Mouse (Mus musculus): ENCODE results near the gene Csmd2. TPM values are rescaled to one million over a fixed set of nuclear protein-coding genes. Genes with fewer than 3 reads are reported as not detected.

Gene Csmd2
- polyA plus RNA-seq (2014; fragmentation: Nextera tagmentation; extraction: Ambion mirVana), result 0.21 and 0.46 TPM in 2 replicates

DNA sequence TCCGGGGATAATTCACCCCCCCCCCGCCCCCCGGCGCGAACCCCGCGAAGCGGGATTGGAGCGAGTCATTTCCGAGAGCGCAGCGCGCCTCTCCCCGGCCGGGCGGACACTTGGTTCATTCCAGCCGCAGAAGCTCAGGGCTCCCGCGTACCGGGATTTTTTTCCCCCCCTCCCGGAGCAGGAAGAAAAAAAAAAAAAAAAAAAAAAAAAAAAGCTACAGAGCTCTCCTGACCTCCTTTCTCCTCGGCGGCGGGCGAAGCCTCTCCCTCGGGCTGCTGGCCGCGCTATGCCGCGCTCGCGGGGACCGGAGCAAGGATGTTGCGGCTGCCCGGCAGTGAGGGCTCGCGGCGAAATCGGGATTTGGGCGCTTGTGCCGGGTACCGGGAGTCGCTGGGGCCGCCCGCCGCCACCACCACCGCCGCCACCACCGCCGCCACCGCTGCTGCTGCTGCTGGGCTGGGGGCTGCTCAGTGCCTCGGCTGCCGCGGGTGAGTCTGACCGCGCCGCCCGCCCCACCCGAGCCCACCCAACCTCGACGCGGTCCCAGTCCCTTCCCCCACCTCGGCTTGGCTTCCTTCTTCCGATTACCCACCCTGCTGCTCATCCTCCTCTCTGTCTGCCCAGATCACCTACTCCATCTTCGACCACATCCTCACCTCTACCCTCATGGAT is at the start of gene Csmd2:
TSS of gene Csmd2 (plus strand) at position 74 of the 672 bp plus-strand sequence.
- H3K36me3 ChIP-seq (replicated peaks; ENCODE audit: control insufficient read depth, insufficient read depth, low read depth, low read length), result no peaks in the 10 kb centered on the region
- peak within 1 kb of the TSS; percentile 76 for H3K4me2 ChIP-seq (ENCODE audit: low read depth, low read length)
- no peaks in the 10 kb centered on the region for H3K9me3 ChIP-seq (replicated peaks; ENCODE audit: control insufficient read depth, low read length)
- ATAC-seq (replicated peaks; ENCODE audit: insufficient number of reproducible peaks, low FRiP score, low TSS enrichment, low read depth), result no peak
- 0% methylated on average over 43 of the region's 65 CpGs for WGBS
- H3K4me3 ChIP-seq (ENCODE audit: low read depth, low read length), result peak within 1 kb of the TSS; percentile 38
- peak within 1 kb of the TSS; percentile 53 for H3K9ac ChIP-seq (replicated peaks; ENCODE audit: low read length)
- peaks cover 2% of the 10 kb centered on the region; the same call in 1 of the 2 replicates for H3K4me1 ChIP-seq (ENCODE audit: control insufficient read depth, insufficient read depth, low read length)
- H3K27ac ChIP-seq (replicated peaks; ENCODE audit: low read depth, low read length), result no peak within 1 kb of the TSS
- H3K27me3 ChIP-seq (ENCODE audit: control insufficient read depth, insufficient read depth, low read length), result peaks cover 51% of the 10 kb centered on the region
- DNase-seq (ENCODE audit: low spot score), result peak; percentile 50

DNA sequence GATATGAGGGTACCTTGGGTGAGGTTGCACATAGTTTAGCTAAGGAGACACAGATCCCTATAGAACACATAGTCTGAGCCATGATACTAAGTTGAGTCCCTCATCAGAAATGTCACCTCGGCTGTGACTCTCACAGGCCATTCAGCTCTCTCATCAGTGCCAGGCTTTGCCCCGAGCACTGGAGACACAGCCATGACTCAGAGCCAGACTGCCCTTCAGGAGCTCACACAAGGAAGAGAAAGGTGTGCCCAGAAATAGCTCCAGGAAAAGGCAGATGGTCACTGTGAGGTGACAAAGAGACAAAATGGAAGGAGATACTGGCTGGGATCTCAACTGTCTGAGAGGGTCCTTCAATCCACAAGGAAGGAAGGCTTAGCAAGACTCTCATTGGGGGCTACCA is 40.0 kb upstream of the Csmd2 start:
- no peaks in the 10 kb centered on the region for H3K36me3 ChIP-seq (replicated peaks; ENCODE audit: control insufficient read depth, insufficient read depth, low read depth, low read length)
- WGBS, result 76% methylated on average over 2 of the region's 2 CpGs
- no peaks in the 10 kb centered on the region for H3K4me1 ChIP-seq (ENCODE audit: control insufficient read depth, insufficient read depth, low read length)
- no peak overlapping the region for H3K9ac ChIP-seq (replicated peaks; ENCODE audit: low read length)
- no peak overlapping the region for H3K4me3 ChIP-seq (ENCODE audit: low read depth, low read length)
- H3K9me3 ChIP-seq (replicated peaks; ENCODE audit: control insufficient read depth, low read length), result no peaks in the 10 kb centered on the region
- DNase-seq (ENCODE audit: low spot score) (no peak), ATAC-seq (replicated peaks; ENCODE audit: insufficient number of reproducible peaks, low FRiP score, low TSS enrichment, low read depth) (no peak)
- H3K27me3 ChIP-seq (ENCODE audit: control insufficient read depth, insufficient read depth, low read length), result no peaks in the 10 kb centered on the region
- H3K4me2 ChIP-seq (ENCODE audit: low read depth, low read length), result no peak overlapping the region
- H3K27ac ChIP-seq (replicated peaks; ENCODE audit: low read depth, low read length), result no peak overlapping the region

DNA sequence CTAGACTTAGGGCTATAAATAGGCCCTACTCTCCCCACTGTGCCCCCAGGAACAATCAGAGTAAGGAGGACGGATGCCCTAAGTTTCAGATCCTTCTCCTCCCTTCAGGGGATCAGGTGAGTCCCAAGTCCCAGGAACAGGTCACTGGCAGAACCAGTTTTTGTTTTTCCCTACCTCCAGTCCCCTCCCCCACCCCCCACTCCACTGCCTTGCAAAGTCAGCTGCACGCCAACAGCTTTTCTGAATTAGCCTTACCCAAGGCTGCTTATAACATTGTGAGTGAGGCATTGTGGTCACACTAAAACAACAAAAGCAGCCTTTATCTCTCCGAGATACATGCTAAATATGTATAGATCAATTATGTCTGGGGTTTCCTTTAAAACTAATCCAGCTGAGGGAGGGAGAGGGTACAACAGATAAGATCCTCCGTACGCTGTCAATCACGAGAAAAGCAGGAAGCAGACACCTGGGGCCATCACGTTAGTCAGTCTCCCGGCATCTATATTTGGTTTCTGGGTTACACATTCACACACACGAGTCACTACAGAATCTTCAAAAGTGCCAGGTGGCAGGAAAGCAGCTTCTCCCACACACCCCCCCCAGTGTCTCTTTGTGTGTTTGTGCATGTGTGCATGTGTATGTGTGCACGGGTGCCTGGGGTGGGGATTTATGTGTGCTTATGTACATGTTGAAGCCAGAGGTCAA is 34.5 kb upstream of the Csmd2 start:
- DNase-seq (ENCODE audit: low spot score) (peak; percentile 68), ATAC-seq (replicated peaks; ENCODE audit: insufficient number of reproducible peaks, low FRiP score, low TSS enrichment, low read depth) (no peak)
- Histone ChIP-seq H3K4me2 (ENCODE audit: low read depth, low read length) (no peak overlapping the region), H3K4me1 (ENCODE audit: control insufficient read depth, insufficient read depth, low read length) (no peaks in the 10 kb centered on the region), H3K36me3 (replicated peaks; ENCODE audit: control insufficient read depth, insufficient read depth, low read depth, low read length) (no peaks in the 10 kb centered on the region), H3K27ac (replicated peaks; ENCODE audit: low read depth, low read length) (no peak overlapping the region), H3K27me3 (ENCODE audit: control insufficient read depth, insufficient read depth, low read length) (no peaks in the 10 kb centered on the region), H3K4me3 (ENCODE audit: low read depth, low read length) (no peak overlapping the region), H3K9me3 (replicated peaks; ENCODE audit: control insufficient read depth, low read length) (no peaks in the 10 kb centered on the region), H3K9ac (replicated peaks; ENCODE audit: low read length) (no peak overlapping the region)
- WGBS, result 39% methylated on average over 10 of the region's 10 CpGs

DNA sequence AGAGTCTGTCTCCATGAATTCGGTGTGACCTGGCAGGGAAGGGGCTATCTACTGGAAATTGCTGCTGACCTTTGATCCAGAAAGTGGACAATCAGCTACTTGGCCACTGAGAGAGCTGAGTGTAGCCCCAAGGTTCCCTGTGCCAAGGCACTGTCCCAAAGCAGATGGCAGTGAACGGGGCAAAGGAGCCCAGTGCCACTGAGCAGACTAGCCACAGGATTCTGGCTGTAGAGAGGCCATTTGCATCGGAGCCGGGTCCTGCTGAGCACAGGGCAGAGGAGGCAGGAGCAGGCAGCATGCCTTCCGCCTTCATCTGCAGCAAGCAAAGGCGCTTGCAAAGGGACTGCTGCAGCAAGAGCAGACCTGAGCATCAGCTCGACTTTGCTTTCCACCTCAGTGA is 18.6 kb upstream of the Csmd2 start:
- Histone ChIP-seq H3K27me3 (ENCODE audit: control insufficient read depth, insufficient read depth, low read length) (peaks cover 27% of the 10 kb centered on the region), H3K9ac (replicated peaks; ENCODE audit: low read length) (no peak overlapping the region), H3K9me3 (replicated peaks; ENCODE audit: control insufficient read depth, low read length) (no peaks in the 10 kb centered on the region), H3K4me2 (ENCODE audit: low read depth, low read length) (no peak overlapping the region), H3K4me1 (ENCODE audit: control insufficient read depth, insufficient read depth, low read length) (no peaks in the 10 kb centered on the region), H3K4me3 (ENCODE audit: low read depth, low read length) (no peak overlapping the region), H3K27ac (replicated peaks; ENCODE audit: low read depth, low read length) (no peak overlapping the region), H3K36me3 (replicated peaks; ENCODE audit: control insufficient read depth, insufficient read depth, low read depth, low read length) (no peaks in the 10 kb centered on the region)
- 11% methylated on average over 7 of the region's 7 CpGs for WGBS
- DNase-seq (ENCODE audit: low spot score), result no peak
- no peak for ATAC-seq (replicated peaks; ENCODE audit: insufficient number of reproducible peaks, low FRiP score, low TSS enrichment, low read depth)

DNA sequence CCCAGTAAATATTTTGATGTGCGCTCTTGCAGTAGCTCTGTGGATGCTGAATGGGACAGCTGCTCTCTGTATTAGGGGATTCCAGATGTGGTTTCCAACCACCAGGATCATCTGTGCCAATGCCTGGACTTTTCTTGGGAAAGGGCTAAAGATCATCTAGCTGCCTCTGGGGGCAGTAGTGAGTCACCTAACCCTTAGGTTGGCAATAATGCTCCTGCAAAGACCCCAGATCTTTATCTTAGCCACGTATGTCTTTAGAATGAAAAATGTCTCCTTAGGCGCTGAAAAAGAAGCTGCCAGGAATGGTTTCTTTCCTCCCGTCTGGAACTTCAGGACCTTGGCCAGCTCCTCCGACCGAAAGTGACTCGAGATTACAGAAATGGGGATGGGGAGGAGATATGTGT is 17.6 kb upstream of the Csmd2 start:
- DNase-seq (ENCODE audit: low spot score) (peak; percentile 81), ATAC-seq (replicated peaks; ENCODE audit: insufficient number of reproducible peaks, low FRiP score, low TSS enrichment, low read depth) (no peak)
- H3K27ac ChIP-seq (replicated peaks; ENCODE audit: low read depth, low read length), result no peak overlapping the region
- no peaks in the 10 kb centered on the region for H3K4me1 ChIP-seq (ENCODE audit: control insufficient read depth, insufficient read depth, low read length)
- no peak overlapping the region for H3K9ac ChIP-seq (replicated peaks; ENCODE audit: low read length)
- H3K36me3 ChIP-seq (replicated peaks; ENCODE audit: control insufficient read depth, insufficient read depth, low read depth, low read length), result no peaks in the 10 kb centered on the region
- 5% methylated on average over 7 of the region's 7 CpGs for WGBS
- H3K4me2 ChIP-seq (ENCODE audit: low read depth, low read length), result no peak overlapping the region
- no peak overlapping the region for H3K4me3 ChIP-seq (ENCODE audit: low read depth, low read length)
- H3K9me3 ChIP-seq (replicated peaks; ENCODE audit: control insufficient read depth, low read length), result no peaks in the 10 kb centered on the region
- peaks cover 27% of the 10 kb centered on the region for H3K27me3 ChIP-seq (ENCODE audit: control insufficient read depth, insufficient read depth, low read length)

DNA sequence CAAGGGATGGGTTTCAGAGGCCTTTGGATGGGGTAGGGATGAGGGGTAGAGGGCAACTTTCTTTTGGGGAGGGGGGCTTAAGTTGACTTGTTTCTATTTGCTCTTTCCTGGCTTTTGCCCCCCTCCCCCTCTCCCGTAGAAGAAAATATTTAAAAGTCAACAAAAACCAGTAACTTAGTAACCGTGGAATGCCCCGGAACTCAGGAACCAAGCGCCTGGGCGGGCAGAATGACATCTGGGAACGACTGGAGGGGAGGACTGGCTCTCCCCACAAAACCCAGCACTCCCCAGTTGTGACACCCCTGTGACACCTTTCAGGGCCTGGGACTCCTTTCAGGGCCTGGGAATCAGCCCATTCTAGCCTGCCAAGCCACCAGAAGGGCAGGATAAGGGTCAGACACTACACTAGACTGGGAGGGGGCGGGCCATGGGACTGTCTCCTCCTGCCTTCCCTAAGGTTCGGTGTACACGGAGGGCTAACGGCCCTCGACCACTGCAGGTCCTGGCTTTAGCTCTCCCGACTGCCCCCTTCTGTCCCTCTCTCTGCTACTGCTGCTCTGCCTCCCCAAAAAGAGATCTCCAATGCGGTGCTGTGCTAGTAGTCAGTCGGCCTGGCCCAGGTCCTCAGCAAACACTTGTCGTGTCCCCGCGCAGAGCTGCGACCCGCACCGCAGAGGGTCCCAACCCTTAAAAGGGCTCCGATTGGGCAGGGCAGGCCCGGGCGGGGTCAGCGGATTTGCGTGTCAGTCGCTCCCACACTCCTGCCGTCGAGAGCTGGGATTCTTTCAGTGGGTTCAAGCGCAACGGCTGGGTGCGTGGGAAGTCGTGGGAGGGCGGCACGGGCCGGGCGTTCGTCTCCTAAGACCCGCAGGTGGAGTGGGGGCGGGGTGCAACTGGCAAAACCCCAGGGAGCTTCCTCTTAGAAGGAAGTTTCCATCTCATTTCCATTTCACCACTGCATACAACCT is 16.5 kb upstream of the Csmd2 start, which contains the start of gene CK137956:
TSS of gene CK137956 (minus strand) at position 51 of the 968 bp plus-strand sequence.
- no peak for DNase-seq (ENCODE audit: low spot score)
- 3% methylated on average over 39 of the region's 39 CpGs for WGBS
- Histone ChIP-seq H3K9me3 (replicated peaks; ENCODE audit: control insufficient read depth, low read length) (no peaks in the 10 kb centered on the region), H3K4me3 (ENCODE audit: low read depth, low read length) (no peak within 1 kb of the TSS), H3K4me2 (ENCODE audit: low read depth, low read length) (no peak within 1 kb of the TSS), H3K36me3 (replicated peaks; ENCODE audit: control insufficient read depth, insufficient read depth, low read depth, low read length) (no peaks in the 10 kb centered on the region), H3K4me1 (ENCODE audit: control insufficient read depth, insufficient read depth, low read length) (no peaks in the 10 kb centered on the region), H3K27me3 (ENCODE audit: control insufficient read depth, insufficient read depth, low read length) (peaks cover 27% of the 10 kb centered on the region), H3K9ac (replicated peaks; ENCODE audit: low read length) (no peak within 1 kb of the TSS), H3K27ac (replicated peaks; ENCODE audit: low read depth, low read length) (no peak within 1 kb of the TSS)
- ATAC-seq (replicated peaks; ENCODE audit: insufficient number of reproducible peaks, low FRiP score, low TSS enrichment, low read depth), result no peak

DNA sequence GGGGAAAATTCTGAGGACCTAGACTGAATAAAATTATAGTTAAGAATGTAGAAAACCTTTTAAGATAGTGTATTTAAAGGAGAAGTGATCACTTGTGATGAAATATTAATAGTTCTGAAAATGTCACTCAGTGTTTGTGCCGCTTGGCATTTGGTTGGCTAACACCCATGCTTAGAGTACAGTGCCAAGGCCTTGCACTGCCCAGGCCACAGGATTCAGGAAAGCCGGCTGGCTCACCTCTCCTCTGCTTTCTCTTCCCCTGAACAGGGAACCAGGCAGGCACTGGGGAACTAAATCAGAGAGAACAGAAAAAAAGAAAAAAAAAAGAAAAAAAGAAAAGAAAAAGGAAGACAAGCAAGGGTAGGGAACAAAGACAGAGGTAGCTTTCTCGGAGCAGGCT is 14.7 kb upstream of the Csmd2 start:
- Histone ChIP-seq H3K36me3 (replicated peaks; ENCODE audit: control insufficient read depth, insufficient read depth, low read depth, low read length) (no peaks in the 10 kb centered on the region), H3K4me2 (ENCODE audit: low read depth, low read length) (no peak overlapping the region), H3K27me3 (ENCODE audit: control insufficient read depth, insufficient read depth, low read length) (peaks cover 27% of the 10 kb centered on the region), H3K27ac (replicated peaks; ENCODE audit: low read depth, low read length) (no peak overlapping the region), H3K4me3 (ENCODE audit: low read depth, low read length) (no peak overlapping the region), H3K4me1 (ENCODE audit: control insufficient read depth, insufficient read depth, low read length) (no peaks in the 10 kb centered on the region), H3K9ac (replicated peaks; ENCODE audit: low read length) (no peak overlapping the region), H3K9me3 (replicated peaks; ENCODE audit: control insufficient read depth, low read length) (no peaks in the 10 kb centered on the region)
- WGBS, result 84% methylated on average over 3 of the region's 3 CpGs
- no peak for DNase-seq (ENCODE audit: low spot score)
- ATAC-seq (replicated peaks; ENCODE audit: insufficient number of reproducible peaks, low FRiP score, low TSS enrichment, low read depth), result no peak
